Mouse (Mus musculus): ENCODE measurements at regions not wholly inside any gene's neighbourhood (a gene's known extent, or its start where the extent isn't known, plus 50 kb on each side); places are given as distances from the start of the nearest gene placed in this dataset.

- Histone ChIP-seq H3K27me3 (ENCODE audit: low read depth, poor library complexity, severe bottlenecking) (peaks cover 29% of the 10 kb centered on the region; the same call in 1 of the 2 replicates), H3K9me3 (replicated peaks) (no peaks in the 10 kb centered on the region), H3K4me3 (no peak overlapping the region), H3K4me1 (no peaks in the 10 kb centered on the region), H3K27ac (no peak overlapping the region), H3K36me3 (no peaks in the 10 kb centered on the region)
- 82% methylated on average over 1 of the region's 1 CpGs for WGBS
- DNase-seq (ENCODE audit: low spot score) = no peak
Measured at GRCm38 (mm10) chrX:106985684-106986083, 65.3 kb downstream of the Lpar4 start.

DNA sequence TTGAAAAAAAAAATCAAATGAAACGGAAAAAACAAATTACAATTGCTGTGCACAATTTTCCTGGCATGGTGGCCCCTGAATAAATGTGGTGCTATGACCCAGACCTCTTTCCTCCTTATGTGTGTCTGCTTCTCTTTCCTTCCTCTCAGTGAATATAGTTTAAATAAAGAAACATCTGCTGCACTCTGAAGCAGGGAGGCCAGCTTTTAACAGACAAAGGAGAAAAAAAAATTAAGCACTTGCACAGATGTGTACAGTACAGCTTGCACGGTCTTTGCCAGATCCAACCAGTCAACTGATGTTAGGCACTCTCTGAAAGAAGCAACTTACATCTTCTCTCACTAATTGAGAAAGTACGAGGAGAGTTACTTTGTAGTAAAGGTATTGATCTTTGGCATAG lies 66.4 kb downstream of the Lpar4 start:
- WGBS = 61% methylated on average over 3 of the region's 3 CpGs
- Histone ChIP-seq H3K9me3 (replicated peaks) (no peaks in the 10 kb centered on the region), H3K4me1 (no peaks in the 10 kb centered on the region), H3K27me3 (ENCODE audit: low read depth, poor library complexity, severe bottlenecking) (peaks cover 29% of the 10 kb centered on the region; the same call in 1 of the 2 replicates), H3K4me3 (no peak overlapping the region), H3K36me3 (no peaks in the 10 kb centered on the region), H3K27ac (no peak overlapping the region)
- DNase-seq (ENCODE audit: low spot score) = no peak

GRCm38 (mm10) chrX:106987779-106988178 lies 67.4 kb downstream of the Lpar4 start:
- H3K4me3 ChIP-seq = no peak overlapping the region
- H3K36me3 ChIP-seq = no peaks in the 10 kb centered on the region
- no peaks in the 10 kb centered on the region for H3K4me1 ChIP-seq
- peaks cover 29% of the 10 kb centered on the region; the same call in 1 of the 2 replicates for H3K27me3 ChIP-seq (ENCODE audit: low read depth, poor library complexity, severe bottlenecking)
- H3K27ac ChIP-seq = no peak overlapping the region
- WGBS = 43% methylated on average over 4 of the region's 4 CpGs
- no peaks in the 10 kb centered on the region for H3K9me3 ChIP-seq (replicated peaks)
- no peak for DNase-seq (ENCODE audit: low spot score)

DNA sequence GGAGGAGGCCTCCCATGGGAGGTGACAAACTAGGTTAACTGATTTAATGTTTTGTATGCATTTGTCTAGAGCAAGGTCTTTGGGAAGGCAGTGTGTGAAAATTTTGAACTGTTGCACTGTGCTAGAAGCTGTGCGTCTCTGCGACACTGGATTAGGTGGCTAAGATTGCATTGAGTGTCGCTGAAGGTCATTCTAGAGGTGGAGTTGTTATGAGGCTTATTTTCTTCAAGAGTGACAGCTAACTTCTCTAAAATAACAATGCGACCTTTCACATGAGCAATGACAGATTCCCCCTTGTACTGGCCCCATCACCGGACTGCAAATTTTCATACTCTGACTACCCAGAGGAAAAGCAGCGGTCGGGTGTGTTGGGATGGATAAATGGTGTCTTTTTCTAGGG lies 83.8 kb upstream of the P2ry10 start:
- 80% methylated on average over 7 of the region's 7 CpGs for WGBS
- H3K27ac ChIP-seq = peak overlapping the region; percentile 36; the same call in 1 of the 2 replicates
- H3K36me3 ChIP-seq = no peaks in the 10 kb centered on the region
- DNase-seq (ENCODE audit: low spot score) = no peak
- H3K4me1 ChIP-seq = peaks cover 16% of the 10 kb centered on the region; the same call in 1 of the 2 replicates
- no peak overlapping the region for H3K4me3 ChIP-seq
- no peaks in the 10 kb centered on the region for H3K9me3 ChIP-seq (replicated peaks)
- H3K27me3 ChIP-seq (ENCODE audit: low read depth, poor library complexity, severe bottlenecking) = peaks cover 24% of the 10 kb centered on the region; the same call in 1 of the 2 replicates

DNA sequence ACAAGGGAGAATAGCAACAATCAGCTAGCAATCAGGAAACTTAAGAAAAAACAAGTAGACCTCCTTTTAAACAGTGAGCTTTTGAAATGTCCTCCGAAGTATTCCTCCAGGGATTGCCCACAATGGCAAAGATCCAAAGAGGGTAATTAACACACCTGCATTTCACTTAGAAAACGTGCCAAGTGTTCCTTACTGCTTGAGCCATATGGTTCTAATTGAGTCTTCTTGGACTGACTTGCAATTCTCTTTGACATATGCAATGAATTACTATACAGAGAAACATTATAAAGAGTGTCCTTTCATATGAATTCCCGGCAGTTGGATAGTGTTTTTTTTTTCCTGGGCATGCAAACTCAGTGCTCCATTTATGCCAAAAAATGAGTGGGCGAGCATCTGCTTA lies 79.3 kb upstream of the P2ry10 start:
- WGBS = 27% methylated on average over 4 of the region's 4 CpGs
- no peaks in the 10 kb centered on the region for H3K36me3 ChIP-seq
- no peak overlapping the region for H3K4me3 ChIP-seq
- DNase-seq (ENCODE audit: low spot score) = no peak
- H3K9me3 ChIP-seq (replicated peaks) = no peaks in the 10 kb centered on the region
- no peak overlapping the region for H3K27ac ChIP-seq
- peaks cover 18% of the 10 kb centered on the region; the same call in 1 of the 2 replicates for H3K4me1 ChIP-seq
- H3K27me3 ChIP-seq (ENCODE audit: low read depth, poor library complexity, severe bottlenecking) = peaks cover 26% of the 10 kb centered on the region; the same call in 1 of the 2 replicates

GRCm38 (mm10) chrX:107012615-107013014 lies 75.7 kb upstream of the P2ry10 start:
- Histone ChIP-seq H3K9me3 (replicated peaks) (no peaks in the 10 kb centered on the region), H3K4me3 (no peak overlapping the region), H3K36me3 (no peaks in the 10 kb centered on the region), H3K4me1 (peaks cover 9% of the 10 kb centered on the region; the same call in 1 of the 2 replicates), H3K27ac (peak overlapping the region; percentile 25; the same call in 1 of the 2 replicates), H3K27me3 (ENCODE audit: low read depth, poor library complexity, severe bottlenecking) (peaks cover 20% of the 10 kb centered on the region; the same call in 1 of the 2 replicates)
- 47% methylated on average over 3 of the region's 3 CpGs for WGBS
- DNase-seq (ENCODE audit: low spot score) = no peak

- Histone ChIP-seq H3K4me1 (0 out of 2 replicates have a peak, but pooled peaks cover 4% of the 10 kb centered on the region), H3K36me3 (no peaks in the 10 kb centered on the region), H3K27me3 (ENCODE audit: low read depth, poor library complexity, severe bottlenecking) (peaks cover 16% of the 10 kb centered on the region; the same call in 1 of the 2 replicates), H3K9me3 (replicated peaks) (no peaks in the 10 kb centered on the region), H3K27ac (no peak overlapping the region), H3K4me3 (no peak overlapping the region)
- no peak for DNase-seq (ENCODE audit: low spot score)
- 22% methylated on average over 1 of the region's 1 CpGs for WGBS
Measured at GRCm38 (mm10) chrX:107015335-107015734, 73.0 kb upstream of the P2ry10 start.

DNA sequence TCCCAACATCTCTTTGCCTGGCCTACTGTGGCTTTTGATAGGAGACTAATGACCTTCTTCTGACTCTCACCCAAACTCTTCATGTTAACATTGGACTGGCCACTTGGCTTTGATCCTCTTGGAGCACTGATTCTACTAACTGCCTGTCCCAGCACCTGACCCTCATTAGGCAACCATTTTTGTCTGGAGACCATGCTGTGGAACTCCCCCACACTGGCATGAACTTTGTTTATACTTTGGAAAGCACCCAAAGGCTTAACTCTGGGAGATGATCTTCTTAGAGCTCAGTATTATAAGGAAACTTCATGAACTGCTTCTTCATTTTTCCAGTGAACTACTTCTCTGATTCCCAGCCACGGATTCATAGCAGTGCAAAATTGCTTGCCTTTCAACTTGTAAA lies 56.6 kb upstream of the P2ry10 start:
- no peak for DNase-seq (ENCODE audit: low spot score)
- Histone ChIP-seq H3K4me3 (no peak overlapping the region), H3K27ac (no peak overlapping the region), H3K27me3 (ENCODE audit: low read depth, poor library complexity, severe bottlenecking) (peaks cover 24% of the 10 kb centered on the region; the same call in 1 of the 2 replicates), H3K36me3 (no peaks in the 10 kb centered on the region), H3K9me3 (replicated peaks) (no peaks in the 10 kb centered on the region), H3K4me1 (no peaks in the 10 kb centered on the region)
- WGBS = 74% methylated on average over 1 of the region's 1 CpGs

- Histone ChIP-seq H3K27me3 (ENCODE audit: low read depth, poor library complexity, severe bottlenecking) (peaks cover 11% of the 10 kb centered on the region; the same call in 1 of the 2 replicates), H3K36me3 (no peaks in the 10 kb centered on the region), H3K27ac (no peak overlapping the region), H3K4me1 (no peaks in the 10 kb centered on the region), H3K9me3 (replicated peaks) (no peaks in the 10 kb centered on the region), H3K4me3 (no peak overlapping the region)
- 91% methylated on average over 2 of the region's 2 CpGs for WGBS
- no peak for DNase-seq (ENCODE audit: low spot score)
Measured at GRCm38 (mm10) chrX:107038041-107038440, 50.3 kb upstream of the P2ry10 start.

Measured in limb, embryonic 10.5 days (tissue).